Mouse (Mus musculus) testis, postnatal 10 days (tissue): ENCODE results near the gene Efna2.
"Not testable (repeated sequence)": the region's sequence is repeated elsewhere in the genome, so short reads cannot be mapped to it uniquely, and the experiment has no call there.

Experiments
- DNase-seq: peaks from one replicate; pipeline ENCODE4 v3.0.0; 2021; ENCODE audit warnings: low spot score

Efna2 gene

DNA sequence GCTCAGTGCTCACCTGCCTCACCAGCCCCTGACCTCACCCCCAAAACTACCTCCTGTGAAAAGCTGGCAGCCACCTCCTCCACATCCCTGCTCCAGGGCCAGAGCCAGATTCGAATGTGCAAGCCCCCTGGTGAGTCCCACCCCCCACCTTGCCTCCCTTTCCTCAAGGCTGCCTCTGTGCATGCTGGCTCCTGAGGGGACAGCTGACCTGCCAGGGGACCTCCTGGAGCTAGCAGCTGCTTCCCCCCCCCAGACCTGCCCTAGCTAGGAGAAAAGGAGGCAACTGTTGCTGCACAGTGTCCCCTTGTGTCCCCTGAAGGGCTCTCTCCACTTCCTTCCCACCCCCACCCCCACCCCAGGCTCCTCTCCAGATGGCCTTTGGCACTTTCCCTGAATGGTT, 24.0 kb upstream of the Efna2 start:
- DNase-seq, result no peak

DNA sequence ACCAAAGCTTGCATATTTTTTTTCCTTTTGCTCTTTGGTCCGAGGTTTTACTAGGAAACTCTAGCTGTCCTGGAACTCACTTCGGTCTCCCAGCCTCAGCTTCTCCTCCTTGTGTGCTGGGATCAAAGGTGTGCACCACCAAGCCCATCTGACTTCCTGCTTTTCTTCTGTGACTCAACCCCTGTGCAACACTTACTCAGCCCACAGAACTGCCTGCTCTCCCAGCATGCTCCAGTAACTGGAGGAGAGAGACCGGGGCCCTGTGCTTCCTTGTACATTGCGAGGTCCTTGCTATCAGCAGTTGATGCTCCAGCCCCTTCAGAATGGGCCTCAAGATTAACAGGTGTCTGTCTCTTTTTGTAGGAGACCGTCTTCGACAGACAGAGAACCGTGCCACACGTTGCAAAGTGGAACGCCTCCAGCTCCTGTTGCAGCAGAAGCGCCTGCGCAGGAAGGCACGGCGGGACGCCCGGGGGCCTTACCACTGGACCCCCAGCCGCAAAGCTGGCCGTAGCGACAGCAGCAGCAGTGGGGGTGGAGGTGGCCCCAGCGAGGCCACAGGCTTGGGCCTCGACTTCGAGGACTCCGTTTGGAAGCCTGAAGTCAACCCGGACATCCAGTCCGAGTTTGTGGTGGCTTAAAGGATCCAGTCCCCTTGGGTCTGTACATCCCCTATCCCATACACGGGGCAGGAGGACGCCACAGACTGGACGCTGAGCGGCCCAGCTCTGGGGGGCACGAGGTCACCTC, 23.1 kb upstream of the Efna2 start:
- no peak for DNase-seq

DNA sequence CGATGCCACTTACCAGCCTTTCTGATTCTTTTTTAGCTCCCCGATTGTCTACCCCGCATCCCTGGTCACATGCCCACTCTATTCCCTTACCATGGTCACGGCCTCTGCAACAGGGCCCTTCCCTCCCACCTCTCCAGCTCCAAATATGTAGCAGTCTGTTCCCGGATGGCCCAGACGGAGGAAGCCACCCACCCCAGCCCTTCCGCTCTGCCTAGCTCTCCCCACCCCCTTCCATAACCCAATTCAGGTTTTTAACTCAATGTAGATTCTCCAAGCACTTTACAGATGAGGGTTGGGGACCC, 22.6 kb upstream of the Efna2 start:
- no peak for DNase-seq

DNA sequence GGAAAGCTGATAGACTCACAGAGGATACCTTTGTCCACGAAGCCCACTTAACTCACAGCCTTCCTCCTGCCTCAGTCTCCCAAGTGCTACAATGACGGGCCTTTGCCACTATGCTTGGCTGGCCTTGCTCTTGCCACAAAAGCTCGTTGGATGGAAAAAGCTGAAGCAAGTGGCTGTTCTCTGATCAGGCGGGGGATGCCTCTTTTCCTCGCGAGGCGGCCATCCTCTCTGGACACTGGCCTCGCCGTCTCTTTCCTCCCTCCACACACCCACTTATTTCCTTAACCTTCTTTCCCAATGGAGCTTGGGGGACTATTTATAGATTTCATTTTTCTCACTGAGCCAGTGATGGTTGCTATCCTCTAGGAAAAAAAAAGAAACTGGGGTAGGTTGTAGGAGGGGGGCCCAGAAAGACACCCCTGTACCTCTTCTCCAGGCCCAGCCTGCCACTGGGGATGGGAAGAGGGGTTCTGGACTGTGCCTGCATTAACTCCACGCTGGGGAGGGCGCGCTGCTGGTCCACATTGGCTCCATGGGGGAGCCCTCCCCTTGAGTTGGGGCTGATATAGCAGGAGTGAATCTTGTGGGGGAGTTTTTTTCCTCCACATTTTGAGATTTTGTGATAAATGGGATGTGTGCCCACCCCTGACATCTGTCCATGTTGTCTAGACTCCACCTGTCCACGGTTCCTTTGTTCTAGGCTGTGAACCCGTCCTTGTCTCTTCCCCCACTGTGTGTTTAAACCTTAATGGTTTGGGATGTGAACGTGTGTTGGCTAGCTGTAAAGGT, 21.9 kb upstream of the Efna2 start:
- DNase-seq, result no peak

DNA sequence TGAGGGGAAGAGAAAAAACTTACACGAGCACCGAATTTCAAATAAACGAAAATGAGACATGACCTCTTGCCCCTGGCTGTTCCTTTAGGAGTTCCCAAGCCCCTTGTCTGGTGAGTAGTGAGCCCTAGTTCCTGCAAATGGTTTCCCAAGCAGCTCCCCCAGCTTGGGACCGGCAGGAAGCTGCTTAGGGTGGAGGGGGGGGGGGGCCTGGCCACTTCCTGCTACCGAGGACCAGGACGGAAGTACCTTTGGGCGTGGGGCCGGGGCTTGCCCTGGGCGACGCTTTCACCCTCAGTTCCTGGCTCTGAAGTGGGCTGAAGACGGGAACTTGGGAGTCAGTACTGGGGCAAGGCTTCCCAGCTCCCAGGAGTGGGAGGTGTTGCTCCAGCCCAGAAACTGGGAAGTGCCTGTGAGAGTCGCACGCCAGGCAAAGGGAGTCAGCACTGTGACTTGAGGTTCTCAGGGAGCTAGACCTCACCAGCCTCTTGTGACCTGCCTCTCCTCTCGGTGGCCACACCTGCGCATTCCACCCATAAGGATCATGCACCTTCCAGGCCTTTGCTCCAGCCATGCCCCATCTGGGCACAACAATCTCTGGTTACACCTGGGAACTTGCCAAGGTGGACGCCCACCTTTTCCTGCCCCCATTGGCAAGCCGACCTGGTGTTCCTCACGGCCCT, 20.8 kb upstream of the Efna2 start:
- DNase-seq, result no peak

DNA sequence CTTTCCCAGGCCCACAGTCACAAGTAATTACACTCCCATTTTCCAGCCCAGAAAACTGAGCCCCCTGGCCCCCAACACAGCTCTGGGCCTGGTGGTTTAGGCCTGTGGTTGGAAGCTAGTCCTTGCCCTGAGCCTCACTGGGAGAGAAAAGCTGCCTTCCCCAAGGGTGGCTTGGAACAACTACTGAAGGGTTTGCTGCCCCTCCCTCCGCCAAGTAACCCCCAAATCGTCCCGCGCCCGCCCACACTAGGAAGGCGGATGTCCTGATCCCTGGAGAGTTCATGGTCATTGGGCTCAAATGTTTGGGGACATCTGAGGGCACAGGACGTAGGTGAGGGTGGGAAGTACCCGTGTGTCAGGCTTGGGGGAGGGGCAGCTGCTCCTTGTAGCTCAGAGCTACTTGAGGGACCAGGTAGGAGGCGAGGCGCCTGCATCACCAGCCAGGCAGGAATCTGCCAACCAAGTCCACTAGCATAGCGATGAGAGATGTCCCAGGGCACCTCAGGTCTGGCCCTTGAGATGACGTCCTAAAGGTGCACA, 20.2 kb upstream of the Efna2 start:
- DNase-seq, result peak; percentile 80

DNA sequence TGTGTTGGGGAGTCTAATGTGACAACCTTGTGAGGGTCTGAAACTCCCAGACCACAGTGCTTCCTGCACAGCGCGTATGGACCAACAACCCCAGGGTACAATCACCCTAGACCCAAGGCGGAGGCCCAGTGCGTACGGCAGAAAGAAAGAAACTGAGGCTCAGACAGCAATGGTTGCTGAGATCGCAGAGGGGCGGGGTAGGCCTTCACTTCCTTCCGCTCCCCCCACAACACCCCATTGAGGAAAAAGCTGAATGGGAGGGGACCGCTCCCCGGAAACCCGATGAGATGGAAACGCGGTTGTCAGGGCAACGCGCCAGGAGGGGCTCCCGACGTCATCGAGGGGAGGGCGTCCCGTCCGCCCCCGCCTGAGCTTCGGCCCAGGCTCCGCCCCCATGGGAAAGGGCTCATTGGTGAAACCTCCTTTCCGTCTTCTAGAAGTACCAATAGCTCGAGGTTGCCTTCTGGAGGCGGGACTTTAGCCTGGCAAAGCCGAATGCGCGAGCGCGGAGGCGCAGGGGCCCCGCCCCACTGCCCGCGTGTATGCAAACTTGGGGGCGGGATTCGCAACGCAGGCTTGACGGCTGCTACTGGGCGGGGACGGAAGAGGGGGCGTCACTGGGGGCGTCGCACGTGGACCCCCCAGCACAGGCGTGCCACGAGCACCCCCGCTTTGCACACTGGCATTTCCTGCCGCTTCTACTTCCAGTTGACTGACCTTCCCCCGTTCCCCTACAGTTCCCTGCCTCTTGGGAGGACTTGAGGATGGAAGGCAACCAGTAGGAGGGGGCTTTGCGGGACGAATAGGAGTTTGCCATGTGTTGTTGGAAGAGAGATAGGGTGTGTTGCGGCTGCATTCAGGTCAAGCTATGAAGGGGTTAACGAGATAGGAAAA, 19.5 kb upstream of the Efna2 start:
- peak; percentile 99 for DNase-seq

DNA sequence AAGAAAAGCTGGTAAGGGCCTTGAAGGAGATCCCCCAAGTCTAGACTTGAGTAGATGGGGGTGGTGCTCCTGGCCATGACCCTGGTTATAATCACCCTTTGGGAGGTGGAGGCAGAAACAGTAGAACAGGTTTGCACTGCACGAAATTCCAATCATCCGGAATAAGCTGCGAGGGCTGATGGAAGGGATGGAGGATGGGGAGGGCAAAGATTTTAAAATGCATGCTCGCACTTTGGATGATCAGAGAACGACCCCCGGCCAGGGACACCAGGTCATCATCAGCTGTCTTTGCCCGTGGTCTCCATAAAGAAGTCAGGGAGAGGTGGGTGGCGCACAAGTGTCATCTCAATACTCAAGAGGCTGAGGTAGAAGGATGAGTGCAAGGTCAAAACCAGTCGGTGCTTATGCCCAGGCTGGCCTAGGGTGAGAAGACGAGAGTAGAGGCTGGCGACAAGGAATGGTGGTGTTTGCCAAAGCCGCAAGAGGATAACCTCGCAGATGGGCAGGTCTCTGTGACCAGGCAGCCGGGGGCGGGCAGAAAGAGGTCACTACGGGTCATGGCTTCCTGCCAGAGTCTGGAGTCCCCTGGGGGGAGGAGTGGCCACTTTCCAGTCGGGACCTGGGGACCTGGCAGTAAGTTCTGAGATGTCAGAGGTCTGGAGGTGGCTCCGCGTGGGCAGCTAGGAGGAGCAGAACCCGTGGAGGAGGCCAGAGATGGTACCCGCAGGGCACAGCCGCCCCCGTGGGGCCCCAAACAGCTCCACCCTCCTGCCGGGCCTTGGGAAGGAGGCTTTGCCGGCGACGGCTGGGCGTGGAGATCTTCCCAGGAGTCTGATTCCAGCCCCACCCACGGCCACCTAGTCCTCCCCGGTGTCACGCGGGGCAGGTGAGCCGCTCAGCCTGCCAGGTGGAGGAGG, 18.6 kb upstream of the Efna2 start:
- DNase-seq, result peak; percentile 94

DNA sequence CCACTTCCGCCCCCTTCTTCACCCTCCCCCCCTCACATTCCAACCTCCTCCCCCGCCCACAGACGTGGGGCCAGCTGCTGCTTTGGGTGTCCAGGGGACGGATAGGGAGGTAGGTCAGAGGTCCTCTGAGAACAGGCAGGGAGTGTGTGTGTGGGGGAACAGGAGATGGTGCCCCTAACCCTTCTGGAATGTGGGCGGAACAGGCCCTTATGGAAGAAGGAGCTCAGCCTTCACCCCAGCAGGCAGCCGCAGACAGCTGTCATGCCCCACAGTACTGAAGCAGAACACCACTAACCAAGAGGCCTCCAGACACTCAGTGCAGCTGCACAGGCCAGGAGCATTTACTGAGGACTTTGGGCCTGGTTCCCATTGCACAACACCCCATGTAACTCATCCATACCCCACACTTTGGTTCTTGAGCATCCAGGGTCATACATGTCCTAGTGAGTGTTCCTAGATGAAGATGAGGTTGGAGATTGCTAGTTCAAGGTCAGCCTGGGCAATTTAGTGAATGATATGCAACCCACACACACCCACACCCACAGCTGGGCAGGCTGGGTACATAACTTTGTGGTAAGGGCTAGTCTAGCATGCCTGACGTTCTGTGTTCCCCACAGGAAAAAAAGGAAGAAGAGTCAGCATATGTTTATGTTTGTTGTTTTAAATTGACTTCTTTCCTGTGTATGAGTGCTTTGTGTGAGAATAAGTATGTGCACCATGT, 17.6 kb upstream of the Efna2 start:
- DNase-seq, result no peak

DNA sequence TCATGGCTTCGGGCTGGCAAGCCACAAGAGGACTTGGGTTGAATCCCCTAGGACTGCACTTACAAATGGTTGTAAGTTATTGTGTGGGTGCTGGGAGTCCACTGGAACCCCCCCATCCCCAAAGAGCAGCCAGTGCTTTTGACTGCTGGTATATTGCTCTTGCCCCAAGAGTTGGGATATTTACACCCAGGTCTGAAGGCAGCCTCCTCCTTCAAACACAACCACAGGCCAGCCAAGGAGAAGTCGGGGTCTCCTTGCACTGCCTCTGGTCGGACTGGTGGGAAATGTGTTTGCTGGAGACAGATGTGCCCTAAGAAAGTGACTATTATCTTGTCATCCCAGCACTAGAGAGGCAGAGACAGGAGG, 17.1 kb upstream of the Efna2 start:
- no peak for DNase-seq

DNA sequence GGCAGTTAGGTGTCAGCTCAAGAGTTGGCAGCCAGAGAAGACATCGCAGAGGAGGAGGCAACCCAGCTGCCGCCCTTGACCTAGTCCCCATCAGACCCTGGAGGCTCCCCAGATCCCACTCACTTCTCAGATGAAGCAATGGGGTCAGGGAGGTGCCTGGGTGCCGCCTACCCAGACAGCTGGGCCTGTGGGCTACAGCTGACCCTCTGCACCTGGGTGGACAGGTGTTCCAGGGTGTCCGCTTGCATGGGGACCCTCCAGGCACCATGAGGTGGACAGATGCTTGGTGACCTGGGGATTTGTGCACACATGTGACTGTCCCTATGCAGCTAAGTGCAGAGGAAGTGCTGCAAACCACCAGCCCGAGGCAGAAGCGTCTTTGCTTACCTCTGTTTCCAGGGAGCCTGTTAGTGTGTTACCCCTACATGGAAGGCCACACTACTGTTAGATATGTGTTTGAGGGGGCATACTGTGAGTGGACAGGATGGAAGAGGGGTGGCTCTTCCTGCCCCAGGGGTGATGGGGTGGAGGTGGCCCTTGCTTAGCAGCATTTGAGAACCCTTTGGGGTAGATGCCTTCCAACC, 16.5 kb upstream of the Efna2 start:
- no peak for DNase-seq

DNA sequence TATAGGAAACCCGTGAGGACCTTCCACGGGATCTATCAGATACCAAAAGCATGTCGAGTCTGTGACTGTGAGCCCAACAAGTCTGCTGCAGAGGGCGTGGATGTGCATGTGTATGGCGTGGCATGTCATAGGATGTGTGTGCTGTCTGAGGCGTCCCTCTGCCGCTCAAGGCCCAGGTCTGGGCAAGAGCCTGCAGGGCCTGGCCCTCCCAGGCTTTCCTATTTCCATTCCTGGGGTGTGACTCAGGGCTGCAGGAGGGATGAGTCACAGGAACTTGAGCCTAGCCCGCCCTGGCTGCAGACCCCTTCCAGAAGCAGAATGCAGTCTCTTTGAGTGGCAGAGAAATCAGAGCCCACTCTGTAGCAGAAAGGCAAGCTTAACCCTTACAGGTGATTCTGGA, 15.6 kb upstream of the Efna2 start:
- no peak for DNase-seq

DNA sequence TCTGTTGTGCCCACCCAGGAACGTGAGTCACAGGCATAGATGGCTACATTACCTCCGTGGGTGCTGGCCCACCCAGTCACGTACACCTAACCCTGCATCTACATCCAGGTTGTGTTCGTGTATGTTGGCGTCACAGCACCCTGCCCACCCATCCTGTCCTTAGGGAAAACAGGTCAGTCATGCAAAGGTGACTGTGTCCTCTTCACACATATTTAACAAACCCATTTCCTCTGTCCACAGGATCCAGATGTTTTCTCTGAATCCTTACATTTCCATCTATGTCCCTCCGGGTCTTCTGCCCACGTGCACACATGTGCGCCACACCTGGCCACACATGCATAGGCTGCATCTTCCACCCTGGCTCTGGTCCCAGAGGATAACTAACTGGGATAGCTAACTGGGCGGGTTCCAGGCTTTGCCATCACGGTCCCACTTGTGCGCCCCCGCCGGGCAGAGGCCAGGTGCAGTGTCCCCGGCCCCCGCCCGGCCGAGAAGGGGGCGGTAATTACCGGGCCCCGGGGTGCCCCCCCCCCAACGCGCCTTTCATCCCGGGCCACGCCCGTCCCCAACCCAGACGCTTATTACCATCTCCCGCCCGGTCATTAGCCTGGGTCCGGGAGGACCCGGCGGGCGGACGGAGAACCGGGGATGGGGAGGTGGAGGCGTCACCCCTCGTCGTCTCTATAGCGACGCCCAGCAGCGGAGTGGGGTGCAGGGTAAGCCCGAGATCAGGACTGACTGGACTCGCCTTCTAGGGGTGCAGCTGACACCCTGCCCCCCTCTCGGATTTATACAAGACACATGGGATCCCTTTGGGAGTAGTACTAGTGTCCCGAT, 14.9 kb upstream of the Efna2 start:
- DNase-seq, result no peak

DNA sequence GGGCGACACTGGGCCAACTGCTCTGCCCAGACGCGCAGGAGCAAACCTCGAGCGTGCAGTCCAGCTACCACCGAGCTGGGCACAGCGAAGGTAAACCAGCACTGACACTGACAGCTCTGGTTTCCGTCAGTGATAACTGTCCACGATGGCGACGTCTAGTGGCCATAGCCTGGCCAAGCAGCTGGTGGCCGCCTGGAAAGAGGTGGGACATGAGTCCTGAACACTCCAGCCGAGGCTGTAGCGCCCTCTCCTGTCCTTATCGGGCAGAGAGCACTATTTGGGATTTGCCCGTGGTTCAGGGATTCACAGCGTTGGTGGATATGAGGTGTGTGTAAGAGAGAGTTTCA, 14.3 kb upstream of the Efna2 start:
- DNase-seq, result peak; percentile 97

DNA sequence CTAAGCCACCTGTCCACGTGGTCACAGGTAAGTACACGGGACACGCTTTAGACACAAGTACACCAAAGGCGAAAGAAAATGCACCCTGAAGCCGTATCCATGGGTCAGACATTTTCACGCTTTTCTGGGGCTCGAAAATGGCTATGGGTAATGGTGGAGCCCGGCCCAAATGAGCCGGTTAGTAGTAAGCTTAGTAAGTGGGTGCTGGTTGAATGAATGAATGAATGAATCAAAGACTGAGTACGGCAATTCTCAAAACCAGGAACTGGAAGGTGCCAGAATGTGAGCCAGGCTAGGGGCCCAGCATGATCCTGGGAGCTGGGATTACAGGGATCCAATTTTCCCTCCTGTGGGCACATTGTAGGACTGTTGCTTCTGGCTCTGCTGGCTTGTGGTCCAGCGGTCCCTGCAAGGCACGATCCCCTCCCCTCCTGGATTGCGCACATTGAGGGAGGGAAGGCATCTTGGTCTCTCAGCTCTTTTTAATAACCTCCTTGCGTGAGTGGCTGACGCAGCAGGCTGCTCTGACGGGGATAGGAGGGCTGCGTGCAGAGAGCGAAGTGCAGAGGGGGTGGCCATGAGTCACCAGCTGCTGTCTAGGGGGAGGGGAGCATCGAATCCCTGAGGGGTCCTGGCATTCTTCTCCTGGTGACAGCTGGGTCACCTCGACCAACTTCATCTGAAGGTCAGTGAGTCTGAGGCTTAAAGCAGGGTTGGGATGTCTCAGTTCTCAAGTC, 13.7 kb upstream of the Efna2 start, which contains the start of gene Cirbp:
Gene Cirbp, plus strand, starts transcription at position 594 of the 737 bp plus-strand sequence.
- no peak for DNase-seq

DNA sequence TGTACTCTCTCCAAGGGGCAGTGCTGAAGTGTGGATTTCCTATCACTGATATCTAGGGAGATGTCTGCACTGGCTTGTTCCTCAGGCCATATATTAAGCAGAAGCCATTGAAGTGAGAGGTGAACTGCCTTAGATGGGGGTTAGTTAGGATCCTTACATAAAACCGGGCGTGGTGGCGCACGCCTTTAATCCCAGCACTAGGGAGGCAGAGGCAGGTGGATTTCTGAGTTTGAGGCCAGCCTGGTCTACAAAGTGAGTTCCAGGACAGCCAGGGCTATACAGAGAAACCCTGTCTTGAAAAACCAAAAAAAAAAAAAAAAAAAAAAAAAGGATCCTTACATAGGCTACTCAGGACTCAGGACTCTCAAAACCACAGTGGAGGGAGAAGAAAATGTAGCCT, 13.1 kb upstream of the Efna2 start:
- not testable (repeated sequence) for DNase-seq

DNA sequence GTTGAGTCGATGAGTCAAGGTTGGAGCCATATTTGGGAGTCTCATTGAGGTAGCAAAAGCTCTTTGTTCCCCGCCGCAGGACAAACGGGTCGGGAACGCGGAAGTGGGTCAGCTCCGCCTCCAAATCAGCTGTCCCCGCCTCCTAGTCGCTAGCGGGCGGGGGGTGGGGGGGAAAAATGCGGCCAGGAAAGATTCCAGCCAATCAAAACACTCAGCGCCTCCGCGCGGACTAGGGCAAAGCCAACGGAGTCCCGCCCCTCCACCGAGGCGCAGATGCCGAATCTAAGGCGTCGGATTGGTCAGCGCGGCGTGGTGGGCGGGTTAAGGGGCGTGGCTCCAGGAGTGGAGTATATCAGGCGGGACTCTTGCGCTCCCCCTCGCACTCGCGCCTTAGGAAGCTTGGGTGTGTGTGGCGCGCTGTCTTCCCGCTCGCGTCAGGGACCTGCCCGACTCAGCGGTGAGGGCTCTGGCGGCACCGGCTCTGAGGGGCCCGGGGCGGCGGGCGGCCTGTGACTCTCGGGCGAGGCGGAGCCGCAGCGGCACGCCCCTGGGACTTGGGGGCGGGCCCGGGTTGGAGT, 11.7 kb upstream of the Efna2 start:
- DNase-seq, result peak; percentile 100
